In genomic region chr5:20880386-20880785, GRCm38 (mm10) we compare ENCODE assay signal across 9 mouse cellular contexts. TPM values are rescaled to one million over a fixed set of nuclear protein-coding genes. Genes with fewer than 3 reads are reported as not detected.
DNase-seq lines count a peak whose midpoint lies in the region; ATAC-seq and TF ChIP-seq lines count a peak whose summit lies in the region.
"Had no signal": no experiment of that assay in that cellular context is flagged by ENCODE, and none has a peak within 500 bp of the region (broad histone marks: within the 10 kb centered on the region; RNA-seq: fewer than 3 reads in every experiment).

No protein-coding gene starts in this region.

- H3K4me2 ChIP-seq in lung, embryonic 14.5 days = peak overlapping the region; percentile 63
- H3K4me2 ChIP-seq in limb, embryonic 12.5 days = peak overlapping the region; percentile 60
- H3K4me2 ChIP-seq in neural tube, embryonic 15.5 days = peak overlapping the region; percentile 60

- peak overlapping the region; percentile 22; the same call in 1 of the 2 replicates for H3K9ac ChIP-seq in lung, embryonic 14.5 days
- peak overlapping the region; percentile 37; the same call in 1 of the 2 replicates for H3K9ac ChIP-seq in limb, embryonic 12.5 days (replicated peaks)
- no peak overlapping the region for H3K9ac ChIP-seq in neural tube, embryonic 15.5 days (replicated peaks)

- TF ChIP-seq CTCF in lung, embryonic 14.5 days (IDR thresholded peaks at IDR 0.05; ENCODE audit: low read depth) = no peak

- H3K27ac ChIP-seq in lung, embryonic 14.5 days (ENCODE audit: low read depth) = no peak overlapping the region
- H3K27ac ChIP-seq in forebrain, embryonic 10.5 days = peak overlapping the region; percentile 96; the same call in 1 of the 2 replicates
- H3K27ac ChIP-seq in limb, embryonic 12.5 days = no peak overlapping the region
- H3K27ac ChIP-seq in neural tube, embryonic 15.5 days (replicated peaks) = no peak overlapping the region

- H3K9me3 ChIP-seq in lung, embryonic 14.5 days (ENCODE audit: low read depth, low read length) = no peaks in the 10 kb centered on the region
- H3K9me3 ChIP-seq in forebrain, embryonic 10.5 days = no peaks in the 10 kb centered on the region
- no peaks in the 10 kb centered on the region for H3K9me3 ChIP-seq in limb, embryonic 12.5 days
- no peaks in the 10 kb centered on the region for H3K9me3 ChIP-seq in neural tube, embryonic 15.5 days (replicated peaks)

- no peak for ATAC-seq in lung, embryonic 14.5 days (ENCODE audit: insufficient read depth)
- no peak for ATAC-seq in limb, embryonic 12.5 days (ENCODE audit: insufficient number of reproducible peaks, insufficient read depth, low FRiP score, low TSS enrichment, low read depth)
- no peak for ATAC-seq in neural tube, embryonic 15.5 days (ENCODE audit: low FRiP score)

- no peaks in the 10 kb centered on the region for H3K27me3 ChIP-seq in lung, embryonic 14.5 days (ENCODE audit: insufficient read depth, low read length)
- no peaks in the 10 kb centered on the region for H3K27me3 ChIP-seq in forebrain, embryonic 10.5 days (ENCODE audit: poor library complexity, severe bottlenecking)
- H3K27me3 ChIP-seq in limb, embryonic 12.5 days = no peaks in the 10 kb centered on the region
- H3K27me3 ChIP-seq in neural tube, embryonic 15.5 days (replicated peaks) = no peaks in the 10 kb centered on the region

- 0 out of 2 replicates have a peak, but pooled peaks cover 1% of the 10 kb centered on the region for H3K36me3 ChIP-seq in lung, embryonic 14.5 days (ENCODE audit: insufficient read depth)
- H3K36me3 ChIP-seq in forebrain, embryonic 10.5 days (replicated peaks) = peaks cover 8% of the 10 kb centered on the region
- peaks cover under 1% of the 10 kb centered on the region; the same call in 1 of the 2 replicates for H3K36me3 ChIP-seq in limb, embryonic 12.5 days
- H3K36me3 ChIP-seq in neural tube, embryonic 15.5 days = peaks cover 3% of the 10 kb centered on the region; the same call in 1 of the 2 replicates

- 67% methylated on average over 2 of the region's 2 CpGs for WGBS in lung, embryonic 14.5 days
- WGBS in forebrain, embryonic 10.5 days = 83% methylated on average over 2 of the region's 2 CpGs
- WGBS in limb, embryonic 12.5 days = 63% methylated on average over 2 of the region's 2 CpGs
- 71% methylated on average over 2 of the region's 2 CpGs for WGBS in neural tube, embryonic 15.5 days

- no peak for DNase-seq in lung, embryonic 14.5 days
- DNase-seq in lung, adult 18-20 months = no peak
- DNase-seq in forebrain, embryonic 10.5 days (ENCODE audit: extremely low spot score, low spot score) = no peak
- no peak for DNase-seq in layer of hippocampus, postnatal 36 days
- DNase-seq in thymus, postnatal 0 days (ENCODE audit: low spot score) = no peak
- DNase-seq in left cerebral cortex, adult 9 months (ENCODE audit: low spot score in 2 of 2) = no peak
- DNase-seq: thymus, postnatal 14 days had no signal

- peaks cover 7% of the 10 kb centered on the region; the same call in 1 of the 2 replicates for H3K4me1 ChIP-seq in lung, embryonic 14.5 days (ENCODE audit: insufficient read depth)
- H3K4me1 ChIP-seq in forebrain, embryonic 10.5 days = peaks cover 21% of the 10 kb centered on the region
- H3K4me1 ChIP-seq in limb, embryonic 12.5 days (replicated peaks) = peaks cover 17% of the 10 kb centered on the region
- H3K4me1 ChIP-seq in neural tube, embryonic 15.5 days = peaks cover 22% of the 10 kb centered on the region

- peak overlapping the region; percentile 65 for H3K4me3 ChIP-seq in lung, embryonic 14.5 days (ENCODE audit: low read depth, low read length)
- peak overlapping the region; percentile 84 for H3K4me3 ChIP-seq in forebrain, embryonic 10.5 days
- peak overlapping the region; percentile 85 for H3K4me3 ChIP-seq in limb, embryonic 12.5 days (replicated peaks)
- H3K4me3 ChIP-seq in neural tube, embryonic 15.5 days (replicated peaks) = peak overlapping the region; percentile 87

RNA-seq across cellular contexts. Expression of gene Phtf2, which starts 1.5 kb away (rescaled TPM):
- 11.2 and 12.4 TPM in 2 replicates for polyA plus RNA-seq in lung, embryonic 14.5 days (2014; fragmentation: Nextera tagmentation; extraction: Ambion mirVana)
- polyA plus RNA-seq in forebrain, embryonic 10.5 days (2016; fragmentation: Nextera tagmentation; extraction: Ambion mirVana) = 21.2 and 23.7 TPM in 2 replicates
- 18.7 and 20.8 TPM in 2 replicates for polyA plus RNA-seq in limb, embryonic 12.5 days (2016; fragmentation: Nextera tagmentation; extraction: Ambion mirVana)
- 23.8 and 25.5 TPM in 2 replicates for polyA plus RNA-seq in neural tube, embryonic 15.5 days (2015; fragmentation: Nextera tagmentation; extraction: Ambion mirVana)
- 10 to 100 TPM; 10.8 to 12.1 TPM for total RNA-seq in layer of hippocampus, postnatal 36 days (2021)
- 12.6 and 12.9 TPM in 2 replicates for polyA plus RNA-seq in thymus, postnatal 0 days (2015; fragmentation: Nextera tagmentation; extraction: Ambion mirVana)

RNA-seq across cellular contexts. Expression of gene Tmem60, which starts 1.6 kb away (rescaled TPM):
- polyA plus RNA-seq in lung, embryonic 14.5 days (2014; fragmentation: Nextera tagmentation; extraction: Ambion mirVana) = 43.9 and 45.2 TPM in 2 replicates
- polyA plus RNA-seq in forebrain, embryonic 10.5 days (2016; fragmentation: Nextera tagmentation; extraction: Ambion mirVana) = 54.3 and 55.6 TPM in 2 replicates
- polyA plus RNA-seq in limb, embryonic 12.5 days (2016; fragmentation: Nextera tagmentation; extraction: Ambion mirVana) = 53.4 and 55.6 TPM in 2 replicates
- 67.5 and 71.1 TPM in 2 replicates for polyA plus RNA-seq in neural tube, embryonic 15.5 days (2015; fragmentation: Nextera tagmentation; extraction: Ambion mirVana)
- total RNA-seq in layer of hippocampus, postnatal 36 days (2021) = 10 to 100 TPM; 21.9 to 23.3 TPM
- 65.4 and 73.8 TPM in 2 replicates for polyA plus RNA-seq in thymus, postnatal 0 days (2015; fragmentation: Nextera tagmentation; extraction: Ambion mirVana)
